Mouse (Mus musculus) kidney, postnatal 0 days (tissue): ENCODE data around the gene March11. TPM values are rescaled to one million over a fixed set of nuclear protein-coding genes. Genes with fewer than 3 reads are reported as not detected.

Experiments used
- ATAC-seq: fragments of 200-750 bp; cut with Nextera tagmentation; replicated peaks from 2 replicates; pipeline ENCODE4 v1.8.0; 2017; ENCODE audit warnings: low read depth, moderate number of reproducible peaks, moderate TSS enrichment, moderate library complexity; ENCODE audit not compliant: low FRiP score
- DNase-seq: peaks from one replicate; pipeline ENCODE4 v3.0.0-alpha.2; 2016; ENCODE audit warnings: low spot score
- H3K27ac ChIP-seq: fragments of 300-500 bp; sonication (generic); 2 replicates; pipeline ENCODE4 v1.5.1; 2014; ENCODE audit warnings: mild to moderate bottlenecking
- H3K27me3 ChIP-seq: fragments of 300-500 bp; sonication (generic); 2 replicates; pipeline ENCODE4 v1.6.1; 2014; ENCODE audit warnings: low read length, mixed read lengths; ENCODE audit not compliant: insufficient read depth
- H3K36me3 ChIP-seq: fragments of 300-500 bp; sonication (generic); 2 replicates; pipeline ENCODE4 v1.6.1; 2014; ENCODE audit warnings: low read length, mixed read lengths; ENCODE audit not compliant: insufficient read depth
- H3K4me1 ChIP-seq: fragments of 300-500 bp; sonication (generic); replicated peaks from 2 replicates; pipeline ENCODE4 v1.6.1; 2014; ENCODE audit warnings: antibody characterized with exemption, low read length, mixed read lengths; ENCODE audit not compliant: insufficient read depth
- H3K4me2 ChIP-seq: fragments of 300-500 bp; sonication (generic); 2 replicates; pipeline ENCODE4 v1.6.1; 2014; ENCODE audit warnings: mild to moderate bottlenecking, low read length, moderate library complexity, mixed read lengths
- H3K4me3 ChIP-seq: fragments of 300-500 bp; sonication (generic); replicated peaks from 2 replicates; pipeline ENCODE4 v1.5.1; 2014; ENCODE audit warnings: low read depth, low read length
- H3K9ac ChIP-seq: fragments of 300-500 bp; sonication (generic); 2 replicates; pipeline ENCODE4 v1.6.1; 2014; ENCODE audit warnings: low read depth, low read length
- H3K9me3 ChIP-seq: fragments of 300-500 bp; sonication (generic); replicated peaks from 2 replicates; pipeline ENCODE4 v1.6.1; 2016; ENCODE audit warnings: low read length, inconsistent platforms, mixed read lengths
- CTCF ChIP-seq: IDR thresholded peaks from 2 replicates; pipeline ENCODE4 v1.5.1; 2016; ENCODE audit warnings: antibody characterized with exemption, low read depth, mild to moderate bottlenecking, moderate library complexity
- WGBS: fragments of 180-500 bp; shearing (Covaris S2); extraction: QIAGEN DNeasy Blood & Tissue Kit; methylation state at CpG from one replicate; pipeline ENCODE4 v1.1.7; 2014; 5-methylcytosine and 5-hydroxymethylcytosine counted together
- polyA plus RNA-seq: library from polyadenylated mRNA; unstranded; fragments of >200 nt; fragmentation: Nextera tagmentation; extraction: Ambion mirVana; gene quantifications from 2 replicates; pipeline ENCODE4 v1.2.1, GENCODE M21; 2015

Gene March11
- polyA plus RNA-seq, 1 experiment from 2014 or later, result 0.37 TPM

- TF ChIP-seq CTCF, result no peak
- Histone ChIP-seq H3K9me3 (no peaks in the 10 kb centered on the region), H3K4me3 (no peak overlapping the region), H3K4me2 (no peak overlapping the region), H3K27ac (no peak overlapping the region), H3K4me1 (no peaks in the 10 kb centered on the region), H3K36me3 (no peaks in the 10 kb centered on the region), H3K9ac (no peak overlapping the region), H3K27me3 (no peaks in the 10 kb centered on the region)
- ATAC-seq (no peak), DNase-seq (no peak)
- WGBS, result 55% methylated on average over 4 of the region's 4 CpGs
These were observed 70.0 kb downstream of the March11 start for GRCm38 (mm10) chr15:26378879-26379278.

GRCm38 (mm10) chr15:26379831-26380230 lies 71.0 kb downstream of the March11 start:
- TF ChIP-seq CTCF, result no peak
- no peak overlapping the region for H3K4me2 ChIP-seq
- DNase-seq (no peak), ATAC-seq (no peak)
- H3K27ac ChIP-seq, result no peak overlapping the region
- no peak overlapping the region for H3K4me3 ChIP-seq
- no peak overlapping the region for H3K9ac ChIP-seq
- H3K4me1 ChIP-seq, result no peaks in the 10 kb centered on the region
- WGBS, result 60% methylated on average over 3 of the region's 3 CpGs
- no peaks in the 10 kb centered on the region for H3K9me3 ChIP-seq
- no peaks in the 10 kb centered on the region for H3K27me3 ChIP-seq
- H3K36me3 ChIP-seq, result no peaks in the 10 kb centered on the region

- no peak overlapping the region for H3K4me3 ChIP-seq
- no peak overlapping the region for H3K27ac ChIP-seq
- ATAC-seq, result no peak
- H3K4me2 ChIP-seq, result no peak overlapping the region
- 84% methylated on average over 1 of the region's 1 CpGs for WGBS
- no peaks in the 10 kb centered on the region for H3K36me3 ChIP-seq
- H3K27me3 ChIP-seq, result no peaks in the 10 kb centered on the region
- no peaks in the 10 kb centered on the region for H3K4me1 ChIP-seq
- no peak overlapping the region for H3K9ac ChIP-seq
- no peak for DNase-seq
- H3K9me3 ChIP-seq, result no peaks in the 10 kb centered on the region
- TF ChIP-seq CTCF, result no peak
These were observed 72.0 kb downstream of the March11 start for GRCm38 (mm10) chr15:26380844-26381243.

DNA sequence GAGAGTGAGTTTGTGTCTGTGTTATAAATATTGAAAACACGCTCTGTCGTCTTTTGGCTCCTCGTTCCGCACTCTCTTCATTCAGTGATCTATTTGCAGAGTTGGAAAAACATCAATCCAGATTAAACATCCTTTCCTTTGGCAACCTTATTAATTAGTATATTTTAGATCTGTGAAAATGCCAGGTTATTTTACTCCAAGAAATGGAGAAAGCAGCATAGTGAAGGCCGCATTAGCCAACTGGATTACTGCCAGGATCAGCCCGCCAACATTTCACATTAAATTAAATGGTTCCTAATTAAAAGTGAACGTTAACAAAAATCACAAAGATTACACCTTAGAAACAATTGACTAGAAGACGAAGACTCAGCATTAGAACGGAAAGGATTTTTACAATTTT lies 81.2 kb downstream of the March11 start:
- no peak overlapping the region for H3K4me2 ChIP-seq
- ATAC-seq, result no peak
- no peak for TF ChIP-seq CTCF

GRCm38 (mm10) chr15:26396556-26396955 lies 87.7 kb downstream of the March11 start:
- no peak overlapping the region for H3K4me3 ChIP-seq
- DNase-seq, result no peak
- no peaks in the 10 kb centered on the region for H3K9me3 ChIP-seq
- 93% methylated on average over 2 of the region's 2 CpGs for WGBS
- no peaks in the 10 kb centered on the region for H3K36me3 ChIP-seq
- H3K4me1 ChIP-seq, result no peaks in the 10 kb centered on the region
- no peak overlapping the region for H3K9ac ChIP-seq
- TF ChIP-seq CTCF, result no peak
- H3K27ac ChIP-seq, result no peak overlapping the region
- no peaks in the 10 kb centered on the region for H3K27me3 ChIP-seq
- no peak overlapping the region for H3K4me2 ChIP-seq
- no peak for ATAC-seq

More for the DNA sequence above, 81.2 kb downstream of the March11 start:
- H3K4me3 ChIP-seq, result no peak overlapping the region
- WGBS, result 80% methylated on average over 9 of the region's 9 CpGs
- H3K9ac ChIP-seq, result no peak overlapping the region
- DNase-seq, result no peak
- H3K9me3 ChIP-seq, result no peaks in the 10 kb centered on the region
- H3K27ac ChIP-seq, result no peak overlapping the region
- H3K27me3 ChIP-seq, result no peaks in the 10 kb centered on the region
- H3K36me3 ChIP-seq, result no peaks in the 10 kb centered on the region
- H3K4me1 ChIP-seq, result no peaks in the 10 kb centered on the region

- H3K36me3 ChIP-seq, result no peaks in the 10 kb centered on the region
- no peak overlapping the region for H3K4me2 ChIP-seq
- H3K27me3 ChIP-seq, result no peaks in the 10 kb centered on the region
- no peak overlapping the region for H3K4me3 ChIP-seq
- H3K9me3 ChIP-seq, result no peaks in the 10 kb centered on the region
- WGBS, result 92% methylated on average over 3 of the region's 3 CpGs
- no peak overlapping the region for H3K27ac ChIP-seq
- ATAC-seq (no peak), DNase-seq (no peak)
- TF ChIP-seq CTCF, result no peak
- H3K4me1 ChIP-seq, result no peaks in the 10 kb centered on the region
- H3K9ac ChIP-seq, result no peak overlapping the region
These were observed 116.4 kb downstream of the March11 start for GRCm38 (mm10) chr15:26425284-26425683.

DNA sequence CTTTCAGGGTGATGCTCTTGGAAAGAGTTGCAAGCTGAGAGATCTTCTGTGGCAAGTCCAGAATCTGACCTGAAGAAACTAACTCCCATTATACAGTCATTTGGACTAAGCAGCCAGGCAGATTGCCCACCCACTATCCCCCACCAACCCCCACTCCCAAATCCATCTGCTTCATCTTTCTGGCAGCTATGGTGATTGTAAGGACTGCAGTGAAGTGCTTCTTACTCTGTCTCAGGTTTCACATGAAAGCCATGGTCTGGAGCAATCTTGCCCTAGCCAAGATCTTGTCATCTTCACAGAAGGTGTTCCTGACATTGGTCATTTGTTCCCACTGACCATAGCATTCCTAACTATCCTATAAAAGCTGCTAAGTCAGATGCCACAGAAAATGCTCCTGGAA lies 117.4 kb downstream of the March11 start:
- Histone ChIP-seq H3K9me3 (no peaks in the 10 kb centered on the region), H3K36me3 (no peaks in the 10 kb centered on the region), H3K4me1 (no peaks in the 10 kb centered on the region), H3K27me3 (no peaks in the 10 kb centered on the region), H3K27ac (no peak overlapping the region), H3K4me3 (no peak overlapping the region), H3K9ac (no peak overlapping the region), H3K4me2 (no peak overlapping the region)
- DNase-seq (no peak), ATAC-seq (no peak)
- no peak for TF ChIP-seq CTCF
